Mouse (Mus musculus): Measurements from ENCODE around the gene Gm49721. TPM values are rescaled to one million over a fixed set of nuclear protein-coding genes. Genes with fewer than 3 reads are reported as not detected.
"Not testable (repeated sequence)": the region's sequence is repeated elsewhere in the genome, so short reads cannot be mapped to it uniquely, and the experiment has no call there.

The Gm49721 gene
- polyA plus RNA-seq, 1 experiment from 2014 or later, result 0.13 TPM

DNA sequence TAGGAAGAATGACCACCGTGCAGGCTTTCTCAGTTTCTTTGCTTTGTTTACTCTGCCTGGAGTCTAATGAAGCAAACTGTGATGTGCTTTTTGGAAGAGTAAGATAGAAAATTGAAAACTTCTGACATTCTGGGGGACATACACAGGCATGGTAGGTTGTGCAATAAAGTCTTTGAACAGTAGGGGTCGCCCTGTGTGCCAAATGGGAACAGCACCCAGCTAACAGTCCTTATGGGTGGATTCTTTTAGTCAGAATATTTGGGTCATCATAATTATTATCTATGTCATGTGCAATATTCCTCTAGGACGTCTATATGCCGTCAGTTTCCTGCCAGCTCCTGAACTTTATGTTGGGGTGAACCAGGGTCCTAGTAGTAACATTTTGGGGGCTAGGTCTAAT is 100.9 kb downstream of the Gm49721 start:
- H3K27me3 ChIP-seq (replicated peaks; ENCODE audit: control insufficient read depth, insufficient read depth, low read length); H3K4me1 ChIP-seq (replicated peaks; ENCODE audit: control insufficient read depth, insufficient read depth, low read length); H3K36me3 ChIP-seq (ENCODE audit: control insufficient read depth, insufficient read depth); H3K4me2 ChIP-seq (replicated peaks; ENCODE audit: low read depth); H3K27ac ChIP-seq (ENCODE audit: low read depth, low read length); H3K9ac ChIP-seq (ENCODE audit: low read depth, low read length); H3K9me3 ChIP-seq (ENCODE audit: control insufficient read depth); H3K4me3 ChIP-seq (ENCODE audit: low read depth, low read length); ATAC-seq: not testable (repeated sequence)
- peak; percentile 51 for TF ChIP-seq CTCF (IDR thresholded peaks at IDR 0.05; ENCODE audit: low read depth)
- WGBS, result 0% methylated on average over 1 of the region's 4 CpGs

DNA sequence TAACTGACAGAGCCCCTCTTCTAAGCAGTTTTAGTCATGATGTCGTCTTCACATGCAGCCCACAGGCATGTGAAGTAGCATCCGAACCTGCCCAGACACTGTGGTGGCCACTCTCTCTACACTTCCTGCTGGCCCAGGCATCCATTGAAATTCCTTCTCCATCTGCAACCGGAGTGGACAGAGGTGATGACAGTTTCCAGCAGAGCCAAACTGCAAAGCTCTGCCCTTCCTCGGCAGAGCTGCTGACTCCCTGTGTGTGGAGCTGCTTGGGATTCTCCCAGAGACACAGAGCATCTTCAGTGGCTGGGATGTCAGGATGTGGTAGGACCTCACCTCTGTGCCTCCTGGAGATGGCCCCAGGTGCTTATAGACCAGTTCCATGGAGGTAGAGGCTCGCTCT is 105.8 kb downstream of the Gm49721 start:
- not testable (repeated sequence) for ATAC-seq; H3K27me3 ChIP-seq (replicated peaks; ENCODE audit: control insufficient read depth, insufficient read depth, low read length); H3K9ac ChIP-seq (ENCODE audit: low read depth, low read length); H3K4me2 ChIP-seq (replicated peaks; ENCODE audit: low read depth); H3K9me3 ChIP-seq (ENCODE audit: control insufficient read depth); H3K36me3 ChIP-seq (ENCODE audit: control insufficient read depth, insufficient read depth); H3K27ac ChIP-seq (ENCODE audit: low read depth, low read length); H3K4me3 ChIP-seq (ENCODE audit: low read depth, low read length); H3K4me1 ChIP-seq (replicated peaks; ENCODE audit: control insufficient read depth, insufficient read depth, low read length)
- no CpG with 5 or more reads among the region's 5 CpGs for WGBS

DNA sequence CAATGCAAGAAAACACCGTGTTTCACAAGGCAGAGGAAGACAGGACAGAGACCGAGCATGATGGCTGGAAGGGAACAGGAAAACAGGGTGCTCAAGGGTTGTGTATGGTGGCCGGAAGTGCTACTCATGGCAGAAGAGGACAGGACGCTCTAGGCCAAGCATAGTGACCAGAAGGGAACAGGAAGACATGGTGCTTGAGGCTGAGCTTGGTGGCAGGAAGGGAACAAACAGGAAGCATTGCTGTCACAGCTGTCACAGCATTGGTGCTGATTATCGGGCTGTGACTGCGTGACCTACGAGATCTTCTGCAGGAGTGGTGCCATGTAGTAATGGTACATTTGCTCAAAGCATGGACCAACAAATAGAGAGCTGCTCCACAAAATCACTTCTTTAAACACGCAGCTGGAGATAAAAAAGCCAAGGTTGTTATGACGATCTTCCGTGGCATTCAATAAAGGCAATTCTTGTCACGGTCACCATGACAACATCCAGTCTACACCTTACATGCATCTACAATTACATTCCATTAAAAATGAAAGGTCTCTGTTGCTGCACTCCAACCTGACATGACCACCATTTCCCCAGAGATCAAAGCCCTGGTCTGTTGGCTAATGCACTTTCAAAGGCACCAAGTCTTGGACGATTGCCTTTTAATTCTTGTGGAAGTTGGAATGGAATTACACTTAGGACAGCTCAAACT is 106.9 kb downstream of the Gm49721 start:
- not testable (repeated sequence) for H3K4me2 ChIP-seq (replicated peaks; ENCODE audit: low read depth); H3K27me3 ChIP-seq (replicated peaks; ENCODE audit: control insufficient read depth, insufficient read depth, low read length); H3K9me3 ChIP-seq (ENCODE audit: control insufficient read depth); H3K36me3 ChIP-seq (ENCODE audit: control insufficient read depth, insufficient read depth); ATAC-seq; H3K4me1 ChIP-seq (replicated peaks; ENCODE audit: control insufficient read depth, insufficient read depth, low read length); H3K4me3 ChIP-seq (ENCODE audit: low read depth, low read length); H3K27ac ChIP-seq (ENCODE audit: low read depth, low read length); H3K9ac ChIP-seq (ENCODE audit: low read depth, low read length)
- WGBS, result no CpG with 5 or more reads among the region's 12 CpGs

DNA sequence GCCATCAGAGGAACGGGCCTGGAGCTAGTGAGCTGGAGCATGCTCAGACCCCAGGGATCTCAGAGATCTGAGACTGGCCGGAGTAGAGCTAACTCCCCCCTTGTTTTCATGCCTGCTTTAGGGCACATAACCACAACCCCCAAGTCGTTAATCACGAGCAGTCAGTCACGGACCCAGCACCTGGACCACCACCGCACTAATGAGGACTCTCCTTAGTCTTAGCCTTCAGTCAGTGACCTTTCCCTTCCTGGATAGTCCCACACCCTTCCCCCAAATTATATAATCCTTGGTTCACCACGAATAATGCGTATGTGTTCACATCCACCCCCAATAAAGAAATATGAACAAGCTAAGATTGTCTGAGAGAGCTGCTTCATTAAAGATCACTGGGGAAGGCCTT is 108.1 kb downstream of the Gm49721 start:
- not testable (repeated sequence) for H3K36me3 ChIP-seq (ENCODE audit: control insufficient read depth, insufficient read depth); ATAC-seq; H3K27me3 ChIP-seq (replicated peaks; ENCODE audit: control insufficient read depth, insufficient read depth, low read length); H3K27ac ChIP-seq (ENCODE audit: low read depth, low read length); H3K4me3 ChIP-seq (ENCODE audit: low read depth, low read length); H3K4me2 ChIP-seq (replicated peaks; ENCODE audit: low read depth); H3K9me3 ChIP-seq (ENCODE audit: control insufficient read depth); H3K4me1 ChIP-seq (replicated peaks; ENCODE audit: control insufficient read depth, insufficient read depth, low read length); H3K9ac ChIP-seq (ENCODE audit: low read depth, low read length)
- WGBS, result 88% methylated on average over 6 of the region's 8 CpGs

Other genes with a start within 250 kb of the Gm49721 start
- 342 and 379 TPM in 2 replicates for gene Ezr, start 196.1 kb upstream of the Gm49721 start, polyA plus RNA-seq (2015; fragmentation: Nextera tagmentation; extraction: Ambion mirVana)
- gene Rsph3b, start 30.2 kb upstream of the Gm49721 start, polyA plus RNA-seq (2015; fragmentation: Nextera tagmentation; extraction: Ambion mirVana), result 35.6 and 35.7 TPM in 2 replicates
- gene Tagap1, start 17.7 kb upstream of the Gm49721 start, polyA plus RNA-seq (2015; fragmentation: Nextera tagmentation; extraction: Ambion mirVana), result 12.4 and 12.6 TPM in 2 replicates
- gene Rnaset2b, start 8.3 kb upstream of the Gm49721 start, polyA plus RNA-seq (2015; fragmentation: Nextera tagmentation; extraction: Ambion mirVana), result 315 and 316 TPM in 2 replicates
- not detected in 2 replicates for gene Gm1604a, start 46.7 kb downstream of the Gm49721 start, polyA plus RNA-seq (2015; fragmentation: Nextera tagmentation; extraction: Ambion mirVana)
- gene Rps6ka2, start 191.2 kb downstream of the Gm49721 start, polyA plus RNA-seq (2015; fragmentation: Nextera tagmentation; extraction: Ambion mirVana), result 1.7 and 1.8 TPM in 2 replicates